Mouse (Mus musculus) 416B (cell line): Measurements from ENCODE around the gene Tnfrsf9.
"Not testable (repeated sequence)": the region's sequence is repeated elsewhere in the genome, so short reads cannot be mapped to it uniquely, and the experiment has no call there.

Experiments
- DNase-seq: peaks from one replicate; pipeline ENCODE4 v3.0.0; 2011; ENCODE audit warnings: low read depth

Gene Tnfrsf9

GRCm38 (mm10) chr4:150914290-150914733 is at the start of gene Tnfrsf9, which contains the start of gene Park7:
Gene Tnfrsf9, plus strand, starts transcription at chr4:150914562.
Gene Park7, minus strand, starts transcription at chr4:150914437.
- DNase-seq = peak; percentile 98

GRCm38 (mm10) chr4:150865371-150865770 is 49.0 kb upstream of the Tnfrsf9 start:
- DNase-seq = peak; percentile 66

- DNase-seq = no peak
Observed at GRCm38 (mm10) chr4:150866069-150866468, 48.3 kb upstream of the Tnfrsf9 start.

DNA sequence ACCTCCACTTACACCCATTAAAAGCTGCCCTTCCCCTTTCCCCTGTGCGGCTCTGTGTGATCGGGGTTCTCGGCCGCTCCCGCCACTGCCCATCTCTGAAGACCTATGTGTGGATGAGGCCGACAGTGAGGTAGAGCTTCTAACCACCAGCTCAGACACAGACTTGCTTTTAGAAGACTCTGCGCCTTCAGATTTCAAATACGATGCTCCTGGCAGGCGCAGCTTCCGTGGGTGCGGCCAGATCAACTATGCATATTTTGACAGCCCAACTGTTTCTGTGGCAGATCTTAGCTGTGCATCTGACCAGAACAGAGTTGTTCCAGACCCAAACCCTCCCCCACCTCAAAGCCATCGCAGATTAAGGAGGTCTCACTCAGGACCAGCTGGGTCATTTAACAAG is 47.9 kb upstream of the Tnfrsf9 start:
- no peak for DNase-seq

- DNase-seq = no peak
Observed at GRCm38 (mm10) chr4:150868161-150868560, 46.2 kb upstream of the Tnfrsf9 start.

DNA sequence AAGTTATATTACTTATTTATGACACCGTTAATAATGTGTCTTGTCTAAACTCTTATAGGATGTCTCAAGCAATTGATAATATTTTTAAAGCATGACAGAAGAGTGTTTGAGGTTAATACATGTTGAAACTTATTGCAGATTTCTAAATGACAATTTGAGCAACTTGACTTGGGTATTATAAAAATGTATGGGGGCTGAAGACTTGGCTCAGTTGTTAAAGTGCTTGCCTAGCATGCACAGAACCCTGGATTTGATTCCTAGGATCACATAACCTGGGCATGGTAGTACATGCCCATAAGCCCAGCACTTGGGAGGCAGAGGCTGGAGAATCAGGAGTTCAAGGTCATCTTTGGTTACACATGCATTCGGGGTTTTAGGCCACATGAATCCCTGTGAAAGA is 45.5 kb upstream of the Tnfrsf9 start:
- no peak for DNase-seq

- DNase-seq = no peak
Observed at GRCm38 (mm10) chr4:150869276-150870197, 44.8 kb upstream of the Tnfrsf9 start.

DNA sequence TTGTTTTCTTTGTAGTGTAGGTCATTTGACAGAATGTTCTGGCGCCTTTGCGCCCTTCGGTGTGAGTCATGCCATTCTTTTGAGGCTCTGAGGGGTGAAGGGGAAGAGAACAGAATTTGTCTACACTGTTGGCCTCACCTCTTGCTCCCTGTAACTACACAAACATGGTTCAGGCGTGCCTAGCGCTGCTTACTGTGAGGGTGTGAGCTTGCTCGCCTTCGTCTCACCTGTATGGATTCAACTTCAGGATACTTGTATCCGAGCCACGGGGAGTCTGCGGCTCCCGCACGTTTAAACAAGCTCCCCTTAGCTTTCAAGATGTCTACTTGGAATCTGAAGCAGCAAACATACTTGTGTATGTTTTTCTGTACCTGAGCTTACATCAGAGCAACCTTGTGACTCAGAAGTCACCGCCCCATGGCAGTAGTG is 43.4 kb upstream of the Tnfrsf9 start:
- DNase-seq = no peak

- no peak for DNase-seq
Observed at GRCm38 (mm10) chr4:150871392-150872138, 42.8 kb upstream of the Tnfrsf9 start.

GRCm38 (mm10) chr4:150872139-150872651 is 42.2 kb upstream of the Tnfrsf9 start:
- DNase-seq = no peak

GRCm38 (mm10) chr4:150872681-150873080 is 41.7 kb upstream of the Tnfrsf9 start:
- DNase-seq = no peak

DNA sequence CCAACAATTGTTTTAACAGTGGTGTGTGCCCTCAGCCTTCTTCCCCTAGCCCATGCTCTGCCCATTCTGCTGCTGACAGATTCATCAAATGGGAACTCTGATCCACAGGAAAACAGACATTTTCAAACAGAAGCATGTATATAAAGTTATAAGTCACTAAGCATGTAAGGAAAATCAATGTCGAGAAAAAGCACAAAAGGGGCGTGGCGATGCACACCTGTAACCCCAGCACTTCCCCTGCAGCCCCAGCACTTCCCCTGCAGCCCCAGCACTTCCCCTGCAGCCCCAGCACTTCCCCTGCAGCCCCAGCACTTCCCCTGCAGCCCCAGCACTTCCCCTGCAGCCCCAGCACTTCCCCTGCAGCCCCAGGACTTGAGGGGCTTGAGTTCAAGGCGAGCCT is 39.9 kb upstream of the Tnfrsf9 start:
- not testable (repeated sequence) for DNase-seq

GRCm38 (mm10) chr4:150875393-150875792 is 39.0 kb upstream of the Tnfrsf9 start:
- no peak for DNase-seq

- DNase-seq = no peak
Observed at GRCm38 (mm10) chr4:150879631-150880030, 34.7 kb upstream of the Tnfrsf9 start.

- no peak for DNase-seq
Observed at GRCm38 (mm10) chr4:150880364-150880763, 34.0 kb upstream of the Tnfrsf9 start.

DNA sequence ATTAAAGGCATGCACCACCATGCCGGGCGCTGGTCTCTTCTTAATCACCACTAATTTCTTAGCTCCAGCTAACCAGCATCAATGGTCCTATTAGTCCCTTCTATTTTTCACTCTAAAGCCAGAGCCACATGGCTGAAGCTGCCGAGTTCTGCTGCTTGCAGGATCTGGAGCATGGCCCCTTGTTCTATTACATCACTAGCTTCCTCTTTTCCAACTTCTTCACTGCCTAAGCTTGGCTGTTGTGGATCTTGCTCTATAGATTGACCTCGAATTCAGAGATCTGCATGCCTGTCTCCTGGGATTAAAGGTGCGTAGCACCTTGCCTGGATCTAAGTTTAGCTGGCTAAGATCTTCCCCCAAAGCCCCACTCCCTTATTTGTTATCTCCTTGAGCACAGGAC is 31.7 kb upstream of the Tnfrsf9 start:
- DNase-seq = no peak

DNA sequence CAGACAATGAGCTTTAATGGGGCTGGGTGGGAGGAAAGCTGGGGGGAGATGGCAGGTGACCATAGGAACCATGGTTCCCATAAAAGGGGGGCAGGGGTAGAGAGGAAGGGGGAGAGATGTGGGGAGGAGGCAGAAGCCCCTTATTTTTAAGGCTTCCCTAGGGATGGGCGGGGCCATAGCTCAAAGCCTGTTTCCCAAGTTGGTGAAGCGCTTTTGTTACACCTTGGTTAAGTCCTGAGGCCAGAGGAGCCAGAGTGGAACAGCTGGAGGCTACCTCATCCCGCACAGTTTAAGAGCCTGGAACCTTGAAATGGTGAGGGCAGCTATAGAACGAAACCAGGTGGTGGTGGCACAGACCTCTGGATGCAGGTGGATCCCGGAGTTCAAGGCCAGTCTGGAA is 26.5 kb upstream of the Tnfrsf9 start:
- DNase-seq = no peak

DNA sequence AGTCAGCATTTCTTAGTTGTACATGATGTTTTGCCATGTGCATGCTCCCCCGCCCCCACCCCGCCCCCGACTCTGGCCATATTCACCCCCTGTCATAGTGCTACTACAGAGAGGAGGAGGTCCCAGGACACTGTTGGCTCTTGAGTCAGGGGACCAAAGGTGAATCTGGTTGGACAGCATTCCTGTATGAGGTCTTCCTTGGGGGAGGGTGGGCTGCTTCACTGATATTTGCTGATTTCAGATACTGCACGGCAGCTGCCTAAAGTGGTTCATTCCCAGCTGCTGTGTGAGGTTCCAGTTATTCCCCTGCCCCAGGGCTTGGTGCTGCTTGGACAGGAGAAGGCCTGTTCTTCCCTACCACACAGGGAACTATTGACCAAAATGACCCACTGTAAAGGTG is 25.9 kb upstream of the Tnfrsf9 start:
- no peak for DNase-seq

GRCm38 (mm10) chr4:150889273-150889954 is 24.9 kb upstream of the Tnfrsf9 start:
- DNase-seq = no peak

GRCm38 (mm10) chr4:150889955-150890315 is 24.4 kb upstream of the Tnfrsf9 start:
- no peak for DNase-seq

GRCm38 (mm10) chr4:150891308-150891707 is 23.1 kb upstream of the Tnfrsf9 start:
- DNase-seq = peak; percentile 43
